Mouse (Mus musculus) liver, adult 2 months (tissue): ENCODE measurements around the gene Gm20379. TPM values are rescaled to one million over a fixed set of nuclear protein-coding genes. Genes with fewer than 3 reads are reported as not detected.

Experiments
- DNase-seq: peaks from one replicate; pipeline ENCODE4 v3.0.0-alpha.2; 2011; ENCODE audit warnings: low read depth, low spot score; ENCODE audit errors: extremely low read depth
- H3K27ac ChIP-seq: fragments of 200-500 bp; replicated peaks from 2 replicates; pipeline ENCODE4 v1.5.1; 2012; ENCODE audit warnings: low read depth, mild to moderate bottlenecking, control low read depth, inconsistent platforms, low read length; ENCODE audit not compliant: insufficient read depth
- H3K27me3 ChIP-seq: fragments of 200-500 bp; 2 replicates; pipeline ENCODE4 v1.6.1; 2012; ENCODE audit warnings: mild to moderate bottlenecking, moderate library complexity, low read length, inconsistent platforms; ENCODE audit not compliant: control insufficient read depth, insufficient read depth
- H3K36me3 ChIP-seq: fragments of 200-500 bp; 2 replicates; pipeline ENCODE4 v1.6.1; 2012; ENCODE audit warnings: low read length, inconsistent platforms; ENCODE audit not compliant: control insufficient read depth, insufficient read depth
- H3K4me1 ChIP-seq: fragments of 200-500 bp; 2 replicates; pipeline ENCODE4 v1.6.1; 2011; ENCODE audit warnings: low read length; ENCODE audit not compliant: control insufficient read depth, insufficient read depth
- H3K4me3 ChIP-seq: fragments of 200-500 bp; 2 replicates; pipeline ENCODE4 v1.5.1; 2011; ENCODE audit warnings: low read depth, mild to moderate bottlenecking, control low read depth, low read length, moderate library complexity; ENCODE audit not compliant: insufficient read depth
- H3K79me2 ChIP-seq: fragments of 200-500 bp; 2 replicates; pipeline ENCODE4 v1.6.1; 2012; ENCODE audit warnings: inconsistent platforms, mild to moderate bottlenecking, low read length, moderate library complexity; ENCODE audit not compliant: control insufficient read depth, insufficient read depth
- H3K9ac ChIP-seq: fragments of 200-500 bp; 2 replicates; pipeline ENCODE4 v1.6.1; 2012; ENCODE audit warnings: low read depth, mild to moderate bottlenecking, control low read depth, inconsistent platforms, low read length
- CTCF ChIP-seq: fragments of 200-500 bp; IDR thresholded peaks from 2 replicates; pipeline ENCODE4 v1.5.1; 2011; ENCODE audit warnings: low read depth, low read length, control low read depth
- POLR2A ChIP-seq: fragments of 200-500 bp; IDR thresholded peaks from 2 replicates; pipeline ENCODE4 v1.6.1; 2011; ENCODE audit warnings: low read length, control low read depth; ENCODE audit not compliant: insufficient read depth; ENCODE audit errors: extremely low read depth
- WGBS: fragments of 180-500 bp; shearing (Covaris S2); methylation state at CpG from one replicate; pipeline ENCODE4 v1.1.7; 2018; 5-methylcytosine and 5-hydroxymethylcytosine counted together
- polyA plus RNA-seq: library from polyadenylated mRNA; depleted of rRNA; stranded (reverse); fragments of >200 nt; gene quantifications from 2 replicates; pipeline ENCODE4 v1.2.3, GENCODE M21; 2012
- total RNA-seq: library from RNA; depleted of rRNA; stranded (reverse); fragments of >200 nt; gene quantifications from 2 replicates; pipeline ENCODE4 v1.2.3, GENCODE M21; 2014

Gm20379 gene
- total and polyA plus RNA-seq, 2 experiments: not detected

GRCm38 (mm10) chr13:92301754-92302153, 4.0 kb upstream of the Gm20379 start:
- WGBS: 29% methylated on average over 4 of the region's 4 CpGs
- H3K27ac ChIP-seq: no peak overlapping the region
- H3K9ac ChIP-seq: no peak overlapping the region
- no peak for TF ChIP-seq CTCF
- no peak for TF ChIP-seq POLR2A
- peaks cover 5% of the 10 kb centered on the region; the same call in 1 of the 2 replicates for H3K4me1 ChIP-seq
- no peaks in the 10 kb centered on the region for H3K27me3 ChIP-seq
- DNase-seq: peak; percentile 47
- H3K4me3 ChIP-seq: no peak overlapping the region
- H3K79me2 ChIP-seq: no peaks in the 10 kb centered on the region
- peaks cover 7% of the 10 kb centered on the region for H3K36me3 ChIP-seq

- H3K27ac ChIP-seq: no peak overlapping the region
- no peak overlapping the region for H3K4me3 ChIP-seq
- peaks cover 5% of the 10 kb centered on the region; the same call in 1 of the 2 replicates for H3K4me1 ChIP-seq
- no peak for DNase-seq
- no peaks in the 10 kb centered on the region for H3K79me2 ChIP-seq
- TF ChIP-seq POLR2A (no peak), CTCF (no peak)
- H3K27me3 ChIP-seq: no peaks in the 10 kb centered on the region
- H3K9ac ChIP-seq: no peak overlapping the region
- WGBS: 95% methylated on average over 4 of the region's 4 CpGs
- peaks cover 9% of the 10 kb centered on the region for H3K36me3 ChIP-seq
Measured at GRCm38 (mm10) chr13:92302466-92302865, 3.3 kb upstream of the Gm20379 start.

DNA sequence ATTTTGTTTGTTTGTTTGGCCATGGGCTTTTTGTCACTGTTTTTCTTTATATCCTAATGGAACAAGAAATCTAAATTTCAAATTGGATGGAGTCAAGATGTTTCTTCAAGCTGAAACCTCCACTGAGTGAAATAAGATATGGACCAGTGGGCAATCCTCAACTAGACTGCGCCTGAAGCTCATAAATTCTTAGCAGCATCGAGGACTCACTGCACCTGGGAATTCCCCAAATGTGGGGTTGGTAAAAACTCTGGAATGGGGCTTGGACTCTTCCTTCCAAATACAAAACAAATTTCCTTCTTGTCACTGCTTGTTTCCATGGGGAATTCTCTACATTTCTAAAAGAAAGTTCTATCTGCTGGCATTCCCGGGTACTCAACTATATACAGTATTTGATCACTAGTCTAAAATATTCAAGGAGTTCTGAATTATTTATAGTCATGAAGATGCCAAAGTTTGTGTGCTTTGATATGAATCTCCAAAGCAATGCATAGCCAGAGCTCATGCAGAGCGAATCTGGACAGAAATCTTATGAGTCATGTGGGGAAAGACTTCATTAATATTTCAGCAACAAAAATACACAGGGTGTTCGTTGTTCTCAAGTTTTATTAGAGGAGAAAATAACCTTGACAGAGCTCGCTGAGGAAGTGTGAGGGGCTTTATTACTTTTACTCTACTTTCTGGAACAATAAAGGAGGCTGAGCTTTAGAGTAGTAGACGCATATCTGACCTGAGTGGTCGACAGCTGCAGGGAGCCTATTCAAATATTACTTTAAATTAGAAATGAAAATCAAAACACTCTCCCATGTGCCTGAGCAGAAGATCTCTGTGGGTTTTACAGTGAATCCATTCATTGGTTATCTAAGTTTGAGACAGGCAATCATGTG, 2.5 kb upstream of the Gm20379 start:
- DNase-seq: no peak
- WGBS: 94% methylated on average over 8 of the region's 8 CpGs
- H3K4me1 ChIP-seq: peaks cover 5% of the 10 kb centered on the region; the same call in 1 of the 2 replicates
- H3K27me3 ChIP-seq: no peaks in the 10 kb centered on the region
- TF ChIP-seq CTCF (no peak), POLR2A (no peak)
- no peak overlapping the region for H3K27ac ChIP-seq
- no peak overlapping the region for H3K9ac ChIP-seq
- H3K36me3 ChIP-seq: peaks cover 12% of the 10 kb centered on the region
- no peak overlapping the region for H3K4me3 ChIP-seq
- no peaks in the 10 kb centered on the region for H3K79me2 ChIP-seq

DNA sequence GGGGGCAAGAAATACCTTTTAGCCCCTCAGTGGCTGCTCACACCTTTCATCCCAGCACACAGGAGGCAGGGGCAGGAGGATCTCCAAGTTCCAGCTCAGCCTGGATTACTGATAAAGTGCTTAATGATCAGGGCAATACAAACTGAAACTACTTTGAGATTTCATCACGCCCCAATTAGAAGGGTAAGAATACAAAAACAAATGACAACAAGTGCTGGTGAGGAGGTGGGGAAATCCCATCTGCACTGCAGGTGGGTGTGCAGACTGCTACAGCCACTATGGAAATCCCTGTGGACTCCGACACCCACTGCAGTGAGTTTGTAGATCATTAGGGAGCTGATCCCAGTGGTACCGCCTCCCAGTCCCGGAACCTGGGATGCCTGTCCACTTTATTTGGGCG, 1.5 kb upstream of the Gm20379 start:
- H3K4me3 ChIP-seq: no peak overlapping the region
- 94% methylated on average over 5 of the region's 5 CpGs for WGBS
- H3K4me1 ChIP-seq: peaks cover 5% of the 10 kb centered on the region; the same call in 1 of the 2 replicates
- no peak overlapping the region for H3K27ac ChIP-seq
- no peak for TF ChIP-seq CTCF
- no peak overlapping the region for H3K9ac ChIP-seq
- no peaks in the 10 kb centered on the region for H3K79me2 ChIP-seq
- no peak for DNase-seq
- H3K36me3 ChIP-seq: peaks cover 15% of the 10 kb centered on the region
- no peaks in the 10 kb centered on the region for H3K27me3 ChIP-seq

GRCm38 (mm10) chr13:92314613-92315012, 8.8 kb downstream of the Gm20379 start:
- no peak overlapping the region for H3K4me3 ChIP-seq
- H3K4me1 ChIP-seq: no peaks in the 10 kb centered on the region
- no peak overlapping the region for H3K9ac ChIP-seq
- no peaks in the 10 kb centered on the region for H3K27me3 ChIP-seq
- TF ChIP-seq POLR2A (no peak), CTCF (no peak)
- no peak overlapping the region for H3K27ac ChIP-seq
- no peak for DNase-seq
- no peaks in the 10 kb centered on the region for H3K79me2 ChIP-seq
- 94% methylated on average over 5 of the region's 5 CpGs for WGBS
- peaks cover 18% of the 10 kb centered on the region for H3K36me3 ChIP-seq

DNA sequence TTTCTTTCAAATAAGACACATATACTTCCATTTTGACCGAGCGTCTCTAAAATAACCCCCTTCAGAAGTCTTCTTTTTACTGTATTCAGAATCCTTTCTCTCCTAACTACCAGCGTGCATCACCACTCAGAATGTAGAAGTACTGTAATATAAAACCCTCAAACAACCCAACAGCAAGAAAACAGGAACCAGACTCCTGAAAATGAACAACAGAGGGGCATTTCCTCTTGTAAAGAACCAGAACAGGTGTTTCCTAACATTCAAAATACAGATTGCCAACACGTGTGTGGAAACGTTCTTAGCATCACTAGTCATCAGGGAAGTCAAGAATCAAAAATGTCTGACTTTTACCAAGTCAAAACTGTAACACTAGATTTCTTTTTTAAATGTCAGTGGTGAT, 15.0 kb downstream of the Gm20379 start:
- 89% methylated on average over 5 of the region's 5 CpGs for WGBS
- Histone ChIP-seq H3K4me3 (no peak overlapping the region), H3K9ac (no peak overlapping the region), H3K36me3 (peaks cover 20% of the 10 kb centered on the region), H3K27ac (no peak overlapping the region), H3K27me3 (no peaks in the 10 kb centered on the region), H3K79me2 (no peaks in the 10 kb centered on the region), H3K4me1 (no peaks in the 10 kb centered on the region)
- TF ChIP-seq CTCF (no peak), POLR2A (no peak)
- DNase-seq: no peak
